In genomic region chr2:28270561-28270960, GRCm38 (mm10) we compare ENCODE assay signal across 9 mouse cellular contexts.
DNase-seq lines count a peak whose midpoint lies in the region; ATAC-seq and TF ChIP-seq lines count a peak whose summit lies in the region.
"Had no signal": no experiment of that assay in that cellular context is flagged by ENCODE, and none has a peak within 500 bp of the region (broad histone marks: within the 10 kb centered on the region; RNA-seq: fewer than 3 reads in every experiment).

No protein-coding gene starts in this region.

- no peaks in the 10 kb centered on the region for H3K27me3 ChIP-seq in lung, embryonic 15.5 days

- DNase-seq in gastrocnemius, adult 2 months: peak; percentile 60
- DNase-seq in gastrocnemius, adult 8-10 months (ENCODE audit: low spot score in 2 of 2): no peak
- peak; percentile 80 for DNase-seq in MN1 (ENCODE audit: low spot score)
- DNase-seq in cerebellum, postnatal 36 days: peak; percentile 46 to 62
- no peak for DNase-seq in T-cell, adult 2 months (ENCODE audit: low spot score)
- no peak for DNase-seq in right cerebral cortex, postnatal 36 days (ENCODE audit: low spot score in 2 of 2)

- H3K4me1 ChIP-seq in lung, embryonic 15.5 days: 0 out of 2 replicates have a peak, but pooled peaks cover 5% of the 10 kb centered on the region

- H3K9me3 ChIP-seq in lung, embryonic 15.5 days: no peaks in the 10 kb centered on the region

- H3K9ac ChIP-seq in lung, embryonic 15.5 days: no peak overlapping the region

- H3K4me2 ChIP-seq in lung, embryonic 15.5 days: no peak overlapping the region

- TF ChIP-seq CTCF in gastrocnemius, adult 2 months (IDR thresholded peaks at IDR 0.05): no peak

- H3K27ac ChIP-seq in gastrocnemius, adult 2 months: no peak overlapping the region
- peak overlapping the region; percentile 16; the same call in 1 of the 2 replicates for H3K27ac ChIP-seq in lung, embryonic 15.5 days

- no peaks in the 10 kb centered on the region for H3K36me3 ChIP-seq in lung, embryonic 15.5 days

- 7% methylated on average over 4 of the region's 4 CpGs for WGBS in lung, embryonic 15.5 days

- ATAC-seq in lung, embryonic 15.5 days (ENCODE audit: borderline replicate concordance, extremely low read depth, low FRiP score, low TSS enrichment): no peak
- no peak for ATAC-seq in erythroid progenitor cell, adult 5-6 weeks (replicated peaks; ENCODE audit: low FRiP score, poor library complexity, severe bottlenecking)
- ATAC-seq: CD4-positive, CD25-positive, alpha-beta regulatory T cell, adult 4 months had no signal

- H3K4me3 ChIP-seq in gastrocnemius, adult 2 months: no peak overlapping the region
- H3K4me3 ChIP-seq in lung, embryonic 15.5 days: no peak overlapping the region

- intact Hi-C loops in gastrocnemius, adult 2 months (cut with DNase I): no loop called here

Comparison
In these comparisons a context has a peak if more than half of its experiments do, and no peak if none do; other contexts are left out.
1. DNase-seq: peak in gastrocnemius, adult 2 months (single experiment), MN1 (single experiment) and cerebellum, postnatal 36 days (2 of 2); none in gastrocnemius, adult 8-10 months (0 of 2), T-cell, adult 2 months (single experiment) and right cerebral cortex, postnatal 36 days (0 of 2).